Mouse (Mus musculus) inflammation-experienced regulatory T-cells, adult 6 months (primary cell): ENCODE results near the gene Cct7. TPM values are rescaled to one million over a fixed set of nuclear protein-coding genes. Genes with fewer than 3 reads are reported as not detected.

Experiments used
- ATAC-seq: one replicate; pipeline ENCODE4 v1.8.0; 2017
- polyA plus RNA-seq, 3 experiments: library from polyadenylated mRNA; unstranded; fragments of 100-300 nt; shearing (Covaris generic); gene quantifications; one replicate each; pipeline ENCODE4 v1.2.1; 2017

The Cct7 gene
- polyA plus RNA-seq, 3 experiments from 2014 or later, result 319 to 323 (median 322) TPM

GRCm38 (mm10) chr6:85452816-85453215 lies 1.5 kb downstream of the Cct7 start:
- ATAC-seq, result no peak

DNA sequence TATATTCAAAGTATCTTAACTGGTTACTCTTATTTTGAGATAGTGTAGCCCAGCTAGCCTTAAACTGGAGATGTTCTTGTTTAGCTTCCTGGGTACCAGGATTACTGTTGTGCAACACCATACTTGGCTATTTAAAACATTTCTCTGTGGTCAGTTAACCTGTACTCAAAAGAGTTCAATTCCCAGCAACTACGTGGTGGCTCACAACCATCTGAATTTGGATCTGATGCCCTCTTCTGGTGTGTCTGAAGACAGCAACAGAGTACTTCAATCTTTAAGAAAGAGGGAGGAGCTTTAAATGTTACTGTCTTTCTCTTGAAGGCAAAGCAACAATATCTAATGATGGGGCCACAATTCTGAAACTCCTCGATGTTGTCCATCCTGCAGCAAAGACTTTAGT lies 8.3 kb downstream of the Cct7 start:
- no peak for ATAC-seq

DNA sequence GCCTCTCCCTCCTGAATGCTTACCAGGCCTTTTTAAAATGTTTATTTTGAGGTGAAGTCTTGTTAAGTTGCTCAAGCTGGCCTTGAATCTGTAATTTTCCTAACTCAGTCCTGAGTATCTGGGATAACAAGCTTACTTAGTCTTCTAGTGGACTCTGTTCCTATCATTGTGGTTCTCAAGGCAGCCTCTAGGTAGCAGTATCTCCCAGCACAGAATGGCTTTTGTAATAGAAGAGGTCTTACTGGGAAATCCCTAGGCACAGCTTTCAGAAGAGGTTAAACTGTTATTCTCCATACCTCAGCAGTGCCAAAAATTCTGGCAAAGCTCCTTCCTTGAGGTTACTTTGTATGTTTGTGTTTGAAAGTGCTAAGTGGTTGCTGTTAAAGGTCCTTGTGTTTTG lies 14.1 kb downstream of the Cct7 start:
- no peak for ATAC-seq

DNA sequence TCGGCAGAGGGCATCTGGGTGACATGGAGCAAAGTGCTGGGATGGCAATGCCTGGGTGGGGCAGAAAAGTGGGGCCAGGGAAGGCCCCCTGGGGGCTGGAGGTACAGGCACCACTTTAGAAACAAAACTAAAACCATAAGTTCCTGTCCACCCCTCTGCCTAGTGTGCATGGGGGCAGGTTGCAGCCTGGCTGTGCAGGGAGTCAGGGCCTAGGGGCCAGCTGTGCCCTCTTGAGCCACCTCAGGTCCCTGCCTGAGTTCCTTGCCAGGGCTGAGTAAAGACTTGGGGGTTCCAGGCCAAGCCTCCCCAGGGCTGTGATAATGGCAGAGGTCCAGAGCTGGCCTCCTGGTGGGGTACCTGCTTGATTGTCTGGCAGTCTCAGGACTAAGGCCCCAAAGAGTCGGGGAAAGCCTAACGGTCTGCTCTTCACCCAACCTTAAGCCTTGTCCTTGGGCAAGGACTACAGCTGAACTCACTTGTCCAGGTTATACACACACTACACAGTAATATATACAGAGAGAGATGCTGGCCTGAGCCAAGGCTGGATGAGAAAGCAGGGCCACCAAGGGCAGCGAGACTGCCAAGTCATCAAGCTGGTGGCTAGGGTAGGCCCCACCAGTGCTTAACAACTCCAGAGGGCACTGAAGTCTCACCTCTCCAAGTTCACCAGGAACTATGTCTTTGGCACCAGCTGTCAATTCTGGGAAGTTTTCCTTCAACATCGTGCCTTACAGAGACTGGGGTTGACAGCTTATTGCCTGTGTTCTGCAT lies 18.5 kb downstream of the Cct7 start:
- ATAC-seq, result no peak

DNA sequence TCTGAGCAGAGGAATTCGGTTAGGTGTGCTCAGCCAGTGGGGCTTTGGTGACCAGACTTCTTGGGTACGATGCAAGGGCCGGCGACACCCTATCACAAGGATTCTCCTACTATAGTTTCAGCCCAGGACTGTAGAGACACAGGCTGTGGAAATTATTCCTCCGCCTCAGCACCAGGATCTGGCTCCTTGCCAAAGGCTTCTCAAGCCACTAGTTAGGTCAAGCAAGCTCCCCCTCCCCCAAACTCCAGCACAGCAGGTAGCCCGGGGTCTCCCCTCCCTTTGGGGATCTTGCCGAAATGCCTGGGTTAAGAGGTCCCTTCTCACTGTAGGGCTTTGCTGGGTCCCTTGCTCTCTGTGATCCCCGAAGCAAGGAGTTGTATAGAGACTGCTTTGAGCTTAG lies 20.6 kb downstream of the Cct7 start:
- ATAC-seq, result no peak

- no peak for ATAC-seq
Measured at GRCm38 (mm10) chr6:85472542-85472941, 21.2 kb downstream of the Cct7 start.

DNA sequence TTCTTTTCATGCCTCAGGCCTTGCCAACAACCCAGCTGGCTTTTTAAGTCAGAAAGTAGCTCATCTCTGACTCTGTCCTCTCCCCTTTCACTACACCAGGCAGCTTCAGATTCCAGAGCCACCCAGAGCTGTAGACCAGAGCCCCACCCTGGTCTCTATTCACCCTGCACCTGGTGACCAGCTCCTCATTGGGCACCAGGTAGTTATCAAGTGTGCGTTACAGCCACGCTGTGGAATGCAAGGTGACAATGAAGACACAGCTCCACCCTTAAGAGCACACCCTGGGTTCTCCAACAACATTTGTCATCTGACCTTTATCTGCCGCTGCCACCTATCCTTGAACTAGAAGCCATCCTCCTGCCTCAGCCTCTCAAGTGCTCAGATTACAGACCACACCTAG lies 24.3 kb downstream of the Cct7 start:
- no peak for ATAC-seq

- no peak for ATAC-seq
Measured at GRCm38 (mm10) chr6:85477366-85477917, 26.1 kb downstream of the Cct7 start.

GRCm38 (mm10) chr6:85478416-85478815 lies 27.1 kb downstream of the Cct7 start:
- ATAC-seq, result no peak

DNA sequence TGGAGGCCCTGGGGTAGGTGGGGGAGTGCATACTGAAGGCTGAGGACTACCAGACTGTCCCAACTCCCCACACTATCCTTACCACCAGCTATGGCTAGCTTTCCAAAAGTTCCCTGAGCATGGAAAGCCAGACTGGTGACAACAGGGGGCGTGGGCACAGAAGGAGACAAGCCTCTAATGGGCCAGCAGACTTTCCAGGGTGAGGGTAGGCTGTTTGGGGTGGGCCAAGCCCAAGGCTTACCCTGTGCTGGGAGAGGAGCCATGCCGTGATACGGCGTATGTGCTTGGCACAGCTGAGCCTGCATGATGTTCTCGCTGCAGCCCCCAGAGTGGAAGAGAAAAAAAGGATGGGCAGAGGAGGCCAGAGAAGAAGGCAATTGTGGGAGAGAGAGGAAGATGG lies 28.7 kb downstream of the Cct7 start:
- no peak for ATAC-seq

DNA sequence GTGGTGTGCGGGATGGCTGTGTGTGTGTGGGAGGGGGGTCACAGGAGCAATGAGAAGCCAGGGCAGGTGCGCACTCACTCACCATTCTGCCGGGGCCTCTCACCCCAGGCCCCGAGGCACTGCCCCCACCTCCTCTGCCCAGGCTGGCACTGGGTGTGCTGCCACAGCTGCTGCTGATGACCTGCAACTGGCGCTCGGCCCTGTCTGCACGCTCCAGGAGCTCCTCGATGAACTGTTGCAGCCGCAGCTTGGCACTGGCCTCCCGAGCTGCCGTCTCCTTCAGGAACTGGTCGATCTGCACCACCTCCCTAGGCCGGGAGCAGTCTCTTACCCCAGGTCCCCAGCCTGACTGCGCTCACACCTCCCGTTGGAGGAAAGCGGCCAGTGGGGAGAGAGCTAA lies 29.4 kb downstream of the Cct7 start:
- ATAC-seq, result no peak

DNA sequence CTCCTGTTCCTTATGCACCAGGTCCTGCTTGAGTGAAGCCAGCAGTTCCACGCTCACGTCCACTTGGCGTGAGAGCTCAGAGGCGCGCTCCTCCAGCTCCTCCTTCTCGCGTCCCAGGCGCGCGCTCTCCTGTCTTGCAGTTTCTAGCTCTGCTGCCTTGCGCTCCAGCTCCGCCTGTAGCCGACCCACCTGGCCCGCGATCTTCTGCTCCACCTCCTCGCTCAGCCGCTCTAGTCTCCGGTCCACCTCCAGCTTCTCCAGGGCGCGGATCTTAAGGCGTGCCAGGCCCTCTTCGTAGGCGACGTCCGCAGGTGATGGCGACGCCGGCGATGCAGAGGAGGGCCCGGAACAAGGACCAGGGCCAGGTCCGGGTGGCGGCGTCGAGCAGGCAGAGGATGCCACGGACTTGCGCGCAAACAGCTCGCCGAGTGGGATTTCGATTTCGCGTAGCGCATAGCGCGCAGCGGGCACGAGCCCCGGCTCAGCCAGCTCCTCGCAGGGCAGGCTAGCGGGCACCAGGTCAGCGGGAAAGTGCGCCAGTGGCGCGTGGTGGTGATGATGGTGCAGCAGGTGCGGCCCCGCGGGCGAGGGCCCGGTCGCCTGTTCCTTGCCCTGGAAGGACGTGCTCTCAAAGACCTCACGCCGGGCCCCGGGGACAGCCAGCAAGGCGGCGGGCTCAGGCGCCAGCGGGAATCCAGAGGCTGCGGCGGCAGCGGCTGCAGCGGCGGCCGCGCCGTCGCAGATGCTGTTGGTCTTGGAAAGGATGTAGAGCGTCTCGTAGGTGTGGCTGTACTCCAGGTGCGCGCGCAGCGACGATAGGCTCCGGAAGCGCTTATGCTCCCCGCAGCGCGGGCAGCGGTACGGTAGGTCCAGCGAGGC lies 32.8 kb downstream of the Cct7 start:
- peak; percentile 61 for ATAC-seq

GRCm38 (mm10) chr6:85485738-85486137 lies 34.4 kb downstream of the Cct7 start:
- ATAC-seq, result no peak

DNA sequence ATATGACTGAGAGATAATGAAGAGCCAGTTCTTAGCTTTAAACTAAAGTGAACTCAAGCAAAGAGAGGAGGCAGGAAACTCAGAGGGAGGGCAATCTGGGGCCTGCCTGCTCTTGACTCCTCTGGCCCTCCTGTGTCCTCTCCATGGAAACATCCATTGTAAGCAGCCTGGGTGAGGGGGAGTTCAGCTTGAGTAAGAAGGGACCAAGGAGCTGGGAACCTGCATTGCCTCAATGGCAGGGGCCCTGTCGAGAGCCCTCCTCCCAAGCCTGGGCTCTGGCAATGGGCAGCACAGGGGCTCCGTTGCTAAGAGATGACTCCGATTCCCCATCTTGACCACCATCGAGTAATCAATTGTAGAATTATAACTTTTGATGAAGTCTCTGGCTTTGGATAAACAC lies 37.2 kb downstream of the Cct7 start:
- ATAC-seq, result no peak

GRCm38 (mm10) chr6:85489717-85490116 lies 38.4 kb downstream of the Cct7 start:
- no peak for ATAC-seq

DNA sequence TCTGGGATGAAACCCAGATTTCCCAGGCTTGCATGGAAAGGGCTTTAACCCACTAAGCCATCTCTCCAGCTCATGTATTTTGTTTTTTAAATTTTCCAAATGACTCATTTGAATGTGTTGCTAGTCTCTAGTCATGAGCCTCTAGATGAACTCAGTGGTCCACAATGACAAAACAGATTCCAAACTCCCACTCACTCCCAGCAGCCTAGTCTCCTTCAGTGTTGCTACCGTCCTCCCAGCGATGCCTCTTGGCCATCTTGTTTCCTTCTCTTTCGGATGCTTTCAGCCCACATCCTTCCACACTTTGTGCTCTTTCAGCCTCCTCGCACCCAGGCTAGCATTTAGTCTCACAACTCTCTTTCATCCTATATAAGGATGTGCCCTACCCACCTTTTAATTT lies 38.9 kb downstream of the Cct7 start:
- no peak for ATAC-seq

GRCm38 (mm10) chr6:85491606-85492005 lies 40.3 kb downstream of the Cct7 start:
- no peak for ATAC-seq

- ATAC-seq, result no peak
Measured at GRCm38 (mm10) chr6:85496976-85497375, 45.7 kb downstream of the Cct7 start.

- no peak for ATAC-seq
Measured at GRCm38 (mm10) chr6:85498147-85498546, 46.8 kb downstream of the Cct7 start.

GRCm38 (mm10) chr6:85500416-85500815 lies 49.1 kb downstream of the Cct7 start:
- no peak for ATAC-seq

GRCm38 (mm10) chr6:85501571-85502102 lies 50.3 kb downstream of the Cct7 start:
- no peak for ATAC-seq

DNA sequence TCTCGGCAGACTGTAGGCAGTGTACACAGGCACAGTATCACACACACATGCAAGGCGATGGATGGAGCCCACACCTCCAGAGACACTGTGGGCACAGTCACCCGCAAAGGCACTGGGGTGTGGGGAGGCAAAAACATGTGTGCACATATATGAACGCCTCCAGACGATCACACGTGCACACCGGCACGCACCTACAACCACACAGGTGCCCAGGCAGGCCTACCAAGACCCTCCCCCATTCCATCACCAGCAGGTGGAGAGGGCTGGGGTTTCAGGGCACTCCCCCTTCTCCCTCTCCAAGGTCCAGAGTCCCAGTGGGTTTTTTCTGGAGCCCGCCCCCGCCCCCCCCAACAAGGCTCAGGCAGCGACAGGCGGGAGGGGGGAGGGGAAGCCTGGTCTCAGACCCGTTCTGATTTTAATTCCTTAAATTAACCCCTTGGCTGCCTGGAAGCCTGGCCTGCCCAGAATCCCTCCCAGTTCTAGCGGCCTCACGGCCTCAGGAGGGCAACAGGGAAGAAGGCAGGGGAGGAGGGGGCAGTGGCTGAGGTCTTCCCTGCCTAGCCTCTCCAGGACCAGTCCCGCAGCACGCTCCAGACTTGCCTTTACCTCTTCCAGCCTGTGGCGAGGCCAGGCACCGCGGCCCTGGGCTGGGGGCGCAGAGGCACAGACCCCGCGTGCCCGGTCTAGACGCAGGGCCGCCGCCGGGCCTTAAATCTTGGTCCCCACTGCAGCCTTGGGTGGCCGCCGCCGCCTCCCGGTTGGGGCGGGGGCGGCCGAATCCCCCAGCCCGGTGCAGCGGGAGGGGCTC lies 51.0 kb downstream of the Cct7 start:
- no peak for ATAC-seq

GRCm38 (mm10) chr6:85502911-85503250 lies 51.6 kb downstream of the Cct7 start, which contains the start of gene Fbxo41:
Gene Fbxo41 (minus strand): TSS chr6:85502994.
- no peak for ATAC-seq
